Mouse (Mus musculus) liver, embryonic 12.5 days (tissue): ENCODE measurements at regions not wholly inside any gene's neighbourhood (a gene's known extent, or its start where the extent isn't known, plus 50 kb on each side); places are given as distances from the start of the nearest gene placed in this dataset.

ENCODE experiments used
- ATAC-seq: fragments of 200-750 bp; cut with Nextera tagmentation; 2 replicates; pipeline ENCODE4 v1.8.0; 2017; ENCODE audit warnings: moderate number of reproducible peaks, mild to moderate bottlenecking, moderate library complexity
- H3K27ac ChIP-seq: fragments of 300-500 bp; sonication (generic); 2 replicates; pipeline ENCODE4 v1.5.1; 2016; ENCODE audit warnings: mild to moderate bottlenecking
- H3K27me3 ChIP-seq: fragments of 300-500 bp; sonication (generic); replicated peaks from 2 replicates; pipeline ENCODE4 v1.6.1; 2016; ENCODE audit warnings: mild to moderate bottlenecking, moderate library complexity
- H3K36me3 ChIP-seq: fragments of 300-500 bp; sonication (generic); 2 replicates; pipeline ENCODE4 v1.6.1; 2016; ENCODE audit warnings: mild to moderate bottlenecking, moderate library complexity
- H3K4me1 ChIP-seq: fragments of 300-500 bp; sonication (generic); 2 replicates; pipeline ENCODE4 v1.6.1; 2016
- H3K4me2 ChIP-seq: fragments of 300-500 bp; sonication (generic); 2 replicates; pipeline ENCODE4 v1.6.1; 2016; ENCODE audit warnings: mild to moderate bottlenecking, moderate library complexity
- H3K4me3 ChIP-seq: fragments of 300-500 bp; sonication (generic); 2 replicates; pipeline ENCODE4 v1.5.1; 2016; ENCODE audit warnings: mild to moderate bottlenecking, moderate library complexity
- H3K9ac ChIP-seq: fragments of 300-500 bp; sonication (generic); 2 replicates; pipeline ENCODE4 v1.6.1; 2016; ENCODE audit warnings: mild to moderate bottlenecking, moderate library complexity
- H3K9me3 ChIP-seq: fragments of 300-500 bp; sonication (generic); replicated peaks from 2 replicates; pipeline ENCODE4 v1.6.1; 2016; ENCODE audit warnings: mild to moderate bottlenecking, moderate library complexity
- WGBS: fragments of 180-500 bp; shearing (Covaris S2); methylation state at CpG from one replicate; pipeline ENCODE4 v1.1.7; 2016; ENCODE audit not compliant: insufficient replicate concordance; 5-methylcytosine and 5-hydroxymethylcytosine counted together

GRCm38 (mm10) chr13:115513914-115514313 is 412.1 kb upstream of the Itga1 start:
- 65% methylated on average over 8 of the region's 8 CpGs for WGBS
- ATAC-seq = no peak
- Histone ChIP-seq H3K36me3 (no peaks in the 10 kb centered on the region), H3K9me3 (no peaks in the 10 kb centered on the region), H3K4me2 (no peak overlapping the region), H3K4me3 (no peak overlapping the region), H3K4me1 (no peaks in the 10 kb centered on the region), H3K27me3 (no peaks in the 10 kb centered on the region), H3K27ac (no peak overlapping the region), H3K9ac (no peak overlapping the region)

GRCm38 (mm10) chr13:115512214-115512613 is 410.4 kb upstream of the Itga1 start:
- Histone ChIP-seq H3K4me1 (no peaks in the 10 kb centered on the region), H3K4me2 (no peak overlapping the region), H3K27ac (no peak overlapping the region), H3K4me3 (no peak overlapping the region), H3K9ac (no peak overlapping the region), H3K9me3 (no peaks in the 10 kb centered on the region), H3K36me3 (no peaks in the 10 kb centered on the region), H3K27me3 (no peaks in the 10 kb centered on the region)
- ATAC-seq = no peak

- H3K9ac ChIP-seq = no peak overlapping the region
- H3K27ac ChIP-seq = no peak overlapping the region
- no peaks in the 10 kb centered on the region for H3K4me1 ChIP-seq
- WGBS = 59% methylated on average over 3 of the region's 3 CpGs
- no peaks in the 10 kb centered on the region for H3K27me3 ChIP-seq
- no peak for ATAC-seq
- no peak overlapping the region for H3K4me2 ChIP-seq
- H3K4me3 ChIP-seq = no peak overlapping the region
- no peaks in the 10 kb centered on the region; the same call in 1 of the 2 replicates for H3K9me3 ChIP-seq
- H3K36me3 ChIP-seq = no peaks in the 10 kb centered on the region
Measured at GRCm38 (mm10) chr13:115508646-115509045, 406.9 kb upstream of the Itga1 start.

- no peak overlapping the region for H3K4me2 ChIP-seq
- H3K4me3 ChIP-seq = no peak overlapping the region
- 62% methylated on average over 4 of the region's 4 CpGs for WGBS
- no peaks in the 10 kb centered on the region for H3K27me3 ChIP-seq
- H3K4me1 ChIP-seq = no peaks in the 10 kb centered on the region
- no peak overlapping the region for H3K9ac ChIP-seq
- H3K9me3 ChIP-seq = no peaks in the 10 kb centered on the region
- no peak for ATAC-seq
- H3K27ac ChIP-seq = no peak overlapping the region
- no peaks in the 10 kb centered on the region for H3K36me3 ChIP-seq
Measured at GRCm38 (mm10) chr13:115494399-115494798, 392.6 kb upstream of the Itga1 start.

GRCm38 (mm10) chr13:115475861-115476260 is 374.1 kb upstream of the Itga1 start:
- no peak for ATAC-seq
- Histone ChIP-seq H3K4me3 (no peak overlapping the region), H3K9me3 (no peaks in the 10 kb centered on the region), H3K9ac (no peak overlapping the region), H3K27me3 (no peaks in the 10 kb centered on the region), H3K4me2 (no peak overlapping the region), H3K4me1 (no peaks in the 10 kb centered on the region), H3K27ac (no peak overlapping the region), H3K36me3 (no peaks in the 10 kb centered on the region)
- WGBS = 33% methylated on average over 2 of the region's 2 CpGs

GRCm38 (mm10) chr13:115465689-115466088 is 363.9 kb upstream of the Itga1 start:
- Histone ChIP-seq H3K27me3 (no peaks in the 10 kb centered on the region), H3K4me1 (no peaks in the 10 kb centered on the region), H3K27ac (no peak overlapping the region), H3K9me3 (no peaks in the 10 kb centered on the region), H3K9ac (no peak overlapping the region), H3K4me3 (no peak overlapping the region), H3K4me2 (no peak overlapping the region), H3K36me3 (no peaks in the 10 kb centered on the region)
- 60% methylated on average over 6 of the region's 6 CpGs for WGBS
- ATAC-seq = no peak

- H3K4me3 ChIP-seq = no peak overlapping the region
- no peak for ATAC-seq
- no peak overlapping the region for H3K9ac ChIP-seq
- no peaks in the 10 kb centered on the region for H3K9me3 ChIP-seq
- no peaks in the 10 kb centered on the region for H3K36me3 ChIP-seq
- H3K27ac ChIP-seq = no peak overlapping the region
- no peaks in the 10 kb centered on the region for H3K27me3 ChIP-seq
- 6% methylated on average over 1 of the region's 1 CpGs for WGBS
- H3K4me1 ChIP-seq = no peaks in the 10 kb centered on the region
- no peak overlapping the region for H3K4me2 ChIP-seq
Measured at GRCm38 (mm10) chr13:115451244-115451643, 349.5 kb upstream of the Itga1 start.

- Histone ChIP-seq H3K4me3 (no peak overlapping the region), H3K36me3 (no peaks in the 10 kb centered on the region), H3K27me3 (no peaks in the 10 kb centered on the region), H3K4me1 (no peaks in the 10 kb centered on the region), H3K9me3 (no peaks in the 10 kb centered on the region), H3K4me2 (no peak overlapping the region), H3K27ac (no peak overlapping the region), H3K9ac (no peak overlapping the region)
- ATAC-seq = no peak
- WGBS = 63% methylated on average over 12 of the region's 12 CpGs
Measured at GRCm38 (mm10) chr13:115427091-115428033, 325.6 kb upstream of the Itga1 start.

GRCm38 (mm10) chr13:115425610-115426562 is 324.1 kb upstream of the Itga1 start:
- no peaks in the 10 kb centered on the region for H3K27me3 ChIP-seq
- no peak overlapping the region for H3K4me2 ChIP-seq
- no peaks in the 10 kb centered on the region for H3K9me3 ChIP-seq
- H3K9ac ChIP-seq = no peak overlapping the region
- WGBS = 54% methylated on average over 8 of the region's 8 CpGs
- no peak overlapping the region for H3K4me3 ChIP-seq
- H3K27ac ChIP-seq = no peak overlapping the region
- no peaks in the 10 kb centered on the region for H3K4me1 ChIP-seq
- ATAC-seq = no peak
- H3K36me3 ChIP-seq = no peaks in the 10 kb centered on the region

GRCm38 (mm10) chr13:115423761-115424160 is 322.0 kb upstream of the Itga1 start:
- Histone ChIP-seq H3K4me2 (no peak overlapping the region), H3K9ac (no peak overlapping the region), H3K4me1 (no peaks in the 10 kb centered on the region), H3K27ac (no peak overlapping the region), H3K4me3 (no peak overlapping the region), H3K27me3 (no peaks in the 10 kb centered on the region), H3K9me3 (no peaks in the 10 kb centered on the region), H3K36me3 (no peaks in the 10 kb centered on the region)
- ATAC-seq = no peak
- WGBS = 60% methylated on average over 3 of the region's 3 CpGs

GRCm38 (mm10) chr13:115421483-115421882 is 319.7 kb upstream of the Itga1 start:
- Histone ChIP-seq H3K4me1 (no peaks in the 10 kb centered on the region), H3K27ac (no peak overlapping the region), H3K9me3 (no peaks in the 10 kb centered on the region), H3K9ac (no peak overlapping the region), H3K27me3 (no peaks in the 10 kb centered on the region), H3K4me3 (no peak overlapping the region), H3K4me2 (no peak overlapping the region), H3K36me3 (no peaks in the 10 kb centered on the region)
- ATAC-seq = no peak
- 48% methylated on average over 1 of the region's 1 CpGs for WGBS

GRCm38 (mm10) chr13:115417829-115418228 is 316.1 kb upstream of the Itga1 start:
- no peaks in the 10 kb centered on the region for H3K36me3 ChIP-seq
- ATAC-seq = no peak
- H3K4me2 ChIP-seq = no peak overlapping the region
- no peak overlapping the region for H3K4me3 ChIP-seq
- no peak overlapping the region for H3K9ac ChIP-seq
- H3K4me1 ChIP-seq = no peaks in the 10 kb centered on the region
- no peaks in the 10 kb centered on the region for H3K27me3 ChIP-seq
- no peaks in the 10 kb centered on the region for H3K9me3 ChIP-seq
- 66% methylated on average over 4 of the region's 4 CpGs for WGBS
- H3K27ac ChIP-seq = no peak overlapping the region
